Mouse (Mus musculus) midbrain, embryonic 12.5 days (tissue): ENCODE results near the gene Zbtb45. TPM values are rescaled to one million over a fixed set of nuclear protein-coding genes. Genes with fewer than 3 reads are reported as not detected.

Source experiments
- ATAC-seq: fragments of 200-750 bp; cut with Nextera tagmentation; 2 replicates; pipeline ENCODE4 v1.8.0; 2017; ENCODE audit warnings: low read depth, moderate TSS enrichment, moderate library complexity; ENCODE audit not compliant: low FRiP score
- H3K27ac ChIP-seq: fragments of 300-500 bp; sonication (generic); replicated peaks from 2 replicates; pipeline ENCODE4 v1.5.1; 2016; ENCODE audit warnings: mild to moderate bottlenecking
- H3K27me3 ChIP-seq: fragments of 300-500 bp; sonication (generic); 2 replicates; pipeline ENCODE4 v1.6.1; 2016; ENCODE audit warnings: mild to moderate bottlenecking
- H3K36me3 ChIP-seq: fragments of 300-500 bp; sonication (generic); 2 replicates; pipeline ENCODE4 v1.6.1; 2016
- H3K4me1 ChIP-seq: fragments of 300-500 bp; sonication (generic); 2 replicates; pipeline ENCODE4 v1.6.1; 2016
- H3K4me2 ChIP-seq: fragments of 300-500 bp; sonication (generic); replicated peaks from 2 replicates; pipeline ENCODE4 v1.6.1; 2016; ENCODE audit warnings: mild to moderate bottlenecking, moderate library complexity
- H3K4me3 ChIP-seq: fragments of 300-500 bp; sonication (generic); 2 replicates; pipeline ENCODE4 v1.5.1; 2016; ENCODE audit warnings: mild to moderate bottlenecking
- H3K9ac ChIP-seq: fragments of 300-500 bp; sonication (generic); replicated peaks from 2 replicates; pipeline ENCODE4 v1.6.1; 2016; ENCODE audit warnings: mild to moderate bottlenecking, moderate library complexity
- H3K9me3 ChIP-seq: fragments of 300-500 bp; sonication (generic); 2 replicates; pipeline ENCODE4 v1.6.1; 2016; ENCODE audit warnings: mild to moderate bottlenecking
- WGBS: fragments of 180-500 bp; shearing (Covaris S2); methylation state at CpG from one replicate; pipeline ENCODE4 v1.1.7; 2016; 5-methylcytosine and 5-hydroxymethylcytosine counted together
- polyA plus RNA-seq: library from polyadenylated mRNA; unstranded; fragments of >200 nt; fragmentation: Nextera tagmentation; extraction: Ambion mirVana; gene quantifications from 2 replicates; pipeline ENCODE4 v1.2.1, GENCODE M21; 2016

The Zbtb45 gene
- polyA plus RNA-seq, 1 experiment from 2014 or later: 36.6 TPM

GRCm38 (mm10) chr7:12958948-12959347 lies 50.9 kb downstream of the Zbtb45 start:
- 0 out of 2 replicates have a peak, but pooled peaks cover 3% of the 10 kb centered on the region for H3K4me1 ChIP-seq

GRCm38 (mm10) chr7:12957511-12957910 lies 52.3 kb downstream of the Zbtb45 start:
- Histone ChIP-seq H3K9ac (no peak overlapping the region), H3K27me3 (no peaks in the 10 kb centered on the region), H3K9me3 (no peaks in the 10 kb centered on the region), H3K4me3 (no peak overlapping the region), H3K4me2 (no peak overlapping the region), H3K36me3 (no peaks in the 10 kb centered on the region), H3K4me1 (0 out of 2 replicates have a peak, but pooled peaks cover 3% of the 10 kb centered on the region), H3K27ac (no peak overlapping the region)
- ATAC-seq: no peak
- WGBS: 82% methylated on average over 5 of the region's 5 CpGs

More at GRCm38 (mm10) chr7:12958948-12959347, 50.9 kb downstream of the Zbtb45 start:
- no peak overlapping the region for H3K4me3 ChIP-seq
- no peak for ATAC-seq
- no peaks in the 10 kb centered on the region for H3K9me3 ChIP-seq
- H3K36me3 ChIP-seq: no peaks in the 10 kb centered on the region
- no peaks in the 10 kb centered on the region for H3K27me3 ChIP-seq
- H3K9ac ChIP-seq: no peak overlapping the region
- no peak overlapping the region for H3K4me2 ChIP-seq
- 84% methylated on average over 4 of the region's 4 CpGs for WGBS
- no peak overlapping the region for H3K27ac ChIP-seq

- H3K4me3 ChIP-seq: no peak overlapping the region
- no peaks in the 10 kb centered on the region for H3K9me3 ChIP-seq
- H3K4me1 ChIP-seq: peaks cover 7% of the 10 kb centered on the region
- H3K27me3 ChIP-seq: no peaks in the 10 kb centered on the region
- H3K4me2 ChIP-seq: no peak overlapping the region
- H3K9ac ChIP-seq: no peak overlapping the region
- ATAC-seq: no peak
- no peak overlapping the region for H3K27ac ChIP-seq
- 60% methylated on average over 3 of the region's 3 CpGs for WGBS
- no peaks in the 10 kb centered on the region for H3K36me3 ChIP-seq
Measured at GRCm38 (mm10) chr7:12954896-12955295, 54.9 kb downstream of the Zbtb45 start.

Other genes with a start within 250 kb of the Zbtb45 start
- 17.5 and 17.6 TPM in 2 replicates for gene Zscan18, start 206.4 kb downstream of the Zbtb45 start, polyA plus RNA-seq
- gene Zfp329, start 191.2 kb downstream of the Zbtb45 start, polyA plus RNA-seq: 27.1 and 31.6 TPM in 2 replicates
- gene Zfp110, start 175.3 kb downstream of the Zbtb45 start, polyA plus RNA-seq: 32.3 and 34.5 TPM in 2 replicates
- 5.5 and 6.5 TPM in 2 replicates for gene Zfp128, start 128.9 kb downstream of the Zbtb45 start, polyA plus RNA-seq
- gene Zscan22, start 112.2 kb downstream of the Zbtb45 start, polyA plus RNA-seq: 11.2 and 11.8 TPM in 2 replicates
- 603 and 620 TPM in 2 replicates for gene Rps5, start 87.7 kb downstream of the Zbtb45 start, polyA plus RNA-seq
- gene Rnf225, start 82.6 kb downstream of the Zbtb45 start, polyA plus RNA-seq: 0.79 and 0.93 TPM in 2 replicates
- 14.2 and 15.5 TPM in 2 replicates for gene Zfp324, start 44.2 kb downstream of the Zbtb45 start, polyA plus RNA-seq
- 18.1 and 18.7 TPM in 2 replicates for gene Zfp446, start 32.2 kb downstream of the Zbtb45 start, polyA plus RNA-seq
- 0.13 TPM in 1 of 2 replicates, not detected in the other for gene Slc27a5, start 11.8 kb downstream of the Zbtb45 start, polyA plus RNA-seq
- gene Trim28, start 10.9 kb downstream of the Zbtb45 start, polyA plus RNA-seq: 376 and 420 TPM in 2 replicates
- 139 and 150 TPM in 2 replicates for gene Chmp2a, start 24.8 kb upstream of the Zbtb45 start, polyA plus RNA-seq
- gene Ube2m, start 28.2 kb upstream of the Zbtb45 start, polyA plus RNA-seq: 143 and 149 TPM in 2 replicates
- 5.2 and 5.3 TPM in 2 replicates for gene Mzf1, start 44.7 kb upstream of the Zbtb45 start, polyA plus RNA-seq
- gene Vmn1r85, start 85.1 kb upstream of the Zbtb45 start, polyA plus RNA-seq: not detected in 2 replicates
- not detected in 2 replicates for gene Vmn1r86, start 109.9 kb upstream of the Zbtb45 start, polyA plus RNA-seq
- not detected in 2 replicates for gene Vmn1r87, start 130.1 kb upstream of the Zbtb45 start, polyA plus RNA-seq
- not detected in 2 replicates for gene Vmn1r88, start 149.5 kb upstream of the Zbtb45 start, polyA plus RNA-seq
- not detected in 2 replicates for gene Vmn1r89, start 203.0 kb upstream of the Zbtb45 start, polyA plus RNA-seq